Mouse (Mus musculus): ENCODE results near the gene Cyp4f13.

- no peak for TF ChIP-seq POLR2A (IDR thresholded peaks at IDR 0.05; ENCODE audit: control insufficient read depth, low read depth, low read length)
- TF ChIP-seq CTCF (IDR thresholded peaks at IDR 0.05; ENCODE audit: control insufficient read depth, insufficient read depth, insufficient replicate concordance, low read depth, low read length) = no peak
Measured at GRCm38 (mm10) chr17:32991965-32992698, 44.9 kb upstream of the Cyp4f13 start.
